Mouse (Mus musculus) olfactory bulb, adult 2 months (tissue): ENCODE data around the gene Pkdrej.

Experiments used
- CTCF ChIP-seq: fragments of 200-500 bp; IDR thresholded peaks from 2 replicates; pipeline ENCODE4 v1.5.1; 2012; ENCODE audit warnings: low read depth, mild to moderate bottlenecking, low read length, moderate library complexity; ENCODE audit not compliant: insufficient read depth
- POLR2A ChIP-seq: fragments of 200-500 bp; IDR thresholded peaks from 2 replicates; pipeline ENCODE4 v1.6.1; 2012; ENCODE audit warnings: mild to moderate bottlenecking, low read depth, low read length, moderate library complexity; ENCODE audit not compliant: insufficient read depth

DNA sequence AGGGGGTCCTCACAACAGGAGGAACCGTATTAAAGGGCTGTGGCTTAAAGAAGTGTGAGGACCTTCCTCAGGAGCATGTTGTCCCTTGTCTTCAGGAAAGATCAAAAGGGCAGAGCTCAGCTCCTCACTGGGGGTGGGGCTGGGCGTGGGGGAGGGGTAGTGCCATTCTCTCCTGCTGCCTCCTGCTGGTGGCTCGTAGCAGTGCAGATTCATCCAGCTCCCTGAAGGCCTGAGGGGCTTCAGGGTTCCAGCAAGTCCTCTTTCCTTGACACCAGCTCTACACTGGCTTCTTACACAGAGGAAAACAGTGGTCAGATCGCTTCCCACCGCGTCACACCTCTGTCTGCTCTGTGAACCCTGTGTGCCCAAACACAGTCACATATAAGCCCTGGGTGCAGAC, 19.4 kb upstream of the Pkdrej start:
- no peak for TF ChIP-seq POLR2A
- no peak; the same call in 1 of the 2 replicates for TF ChIP-seq CTCF
